Mouse (Mus musculus): ENCODE measurements around the gene Tceal3. TPM values are rescaled to one million over a fixed set of nuclear protein-coding genes. Genes with fewer than 3 reads are reported as not detected.
"Not testable (repeated sequence)": the region's sequence is repeated elsewhere in the genome, so short reads cannot be mapped to it uniquely, and the experiment has no call there.

The Tceal3 gene
- total RNA-seq (2021), result 10 to 100 TPM; 22.3 to 30.4 TPM
- long read RNA-seq, experiment 1, transcript Tceal3-201 (3 exons, 1,116 nt), result major isoform, 33 of 41 reads
- long read RNA-seq, experiment 1, partial matches to known transcripts, result 0 of 41 reads
- long read RNA-seq, experiment 1, other reads (novel, unspliced or antisense), result 6 of 41 reads
- long read RNA-seq, experiment 2, transcript Tceal3-201 (3 exons, 1,116 nt), result major isoform, 10 of 13 reads
- long read RNA-seq, experiment 2, partial matches to known transcripts, result 0 of 13 reads
- long read RNA-seq, experiment 2, other reads (novel, unspliced or antisense), result 1 of 13 reads

DNA sequence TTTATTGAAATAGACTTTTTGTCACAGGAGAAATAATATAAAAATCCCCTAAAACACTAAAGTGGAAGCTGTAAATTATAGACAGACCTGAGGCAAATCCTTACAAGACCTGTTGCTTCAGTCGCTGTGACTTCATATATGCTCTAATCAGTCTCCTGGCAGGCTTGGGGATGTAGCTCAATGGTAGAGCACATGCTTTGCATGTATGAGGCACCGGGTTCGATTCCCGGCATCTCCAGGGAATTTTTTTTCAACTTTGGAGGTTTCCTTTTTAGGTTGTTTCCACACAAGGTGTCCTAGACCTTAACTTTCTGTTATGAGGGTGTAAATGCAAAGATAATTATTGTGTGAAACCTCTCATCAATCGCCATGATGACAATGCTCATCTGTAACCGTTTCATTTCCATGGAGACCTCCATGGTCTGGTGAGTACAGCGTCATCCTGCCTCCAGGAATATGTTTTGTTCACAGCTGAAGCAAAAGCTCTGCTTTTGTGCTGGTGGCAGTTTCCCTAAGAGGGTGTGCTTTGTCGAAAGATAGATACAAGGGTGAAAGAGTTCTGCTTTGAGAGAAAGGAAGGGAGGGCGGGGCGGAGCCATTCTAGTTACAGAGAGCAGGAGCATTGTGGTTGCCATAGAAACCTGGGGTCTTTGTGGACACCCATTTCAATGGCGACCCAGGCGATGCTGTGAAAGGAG is at the start of gene Tceal3:
Gene Tceal3 (plus strand): TSS at position 644 of the 698 bp plus-strand sequence.
- no peak for DNase-seq

- DNase-seq, result not testable (repeated sequence)
Observed at GRCm38 (mm10) chrX:136543956-136544355, 46.7 kb upstream of the Tceal3 start, which contains the start of gene Kir3dl2. Kir3dl2 (minus strand) TSS chrX:136544056.

- not testable (repeated sequence) for DNase-seq
Observed at GRCm38 (mm10) chrX:136569094-136569493, 21.5 kb upstream of the Tceal3 start.

- DNase-seq, result no peak
Observed at GRCm38 (mm10) chrX:136584617-136585016, 6.0 kb upstream of the Tceal3 start.

DNA sequence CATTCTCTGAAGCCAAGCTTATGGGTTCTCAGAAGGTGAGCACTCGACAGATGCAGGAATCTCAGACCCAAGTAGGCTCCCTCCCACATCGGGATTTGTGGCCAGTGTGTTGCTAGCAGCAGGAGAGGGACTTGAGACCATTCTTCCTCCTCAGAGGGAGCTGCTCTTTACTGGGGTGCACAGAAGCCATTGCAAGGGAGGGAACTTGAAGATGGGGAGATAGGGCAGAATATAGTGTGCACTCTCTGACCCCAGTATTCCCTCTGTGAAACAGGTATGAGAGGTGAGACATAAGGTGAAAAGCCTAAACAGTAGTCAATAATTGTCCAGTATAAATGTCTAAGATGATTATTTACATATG is 235 bp downstream of the Tceal3 start:
- DNase-seq, result no peak

GRCm38 (mm10) chrX:136599416-136599815 is 8.8 kb downstream of the Tceal3 start:
- DNase-seq, result peak; percentile 49

DNA sequence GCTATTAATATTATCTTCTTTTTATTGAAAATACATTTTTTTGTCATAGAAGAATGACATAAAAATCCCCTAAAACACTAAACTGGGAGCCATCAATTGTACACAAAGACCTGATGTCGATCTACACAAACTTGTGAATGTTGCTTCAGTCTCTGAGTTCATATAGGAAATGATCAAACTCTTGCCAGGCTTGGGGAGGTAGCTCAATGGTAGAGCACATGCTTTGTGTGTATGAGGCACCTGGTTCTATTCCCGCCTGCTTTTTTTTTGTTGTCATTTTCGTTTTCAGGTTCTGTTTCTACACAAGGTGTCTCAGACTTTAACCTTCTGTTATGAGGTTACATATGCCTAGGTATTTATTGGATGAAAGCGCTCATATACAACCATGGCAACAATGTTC is 16.3 kb downstream of the Tceal3 start:
- DNase-seq, result no peak

GRCm38 (mm10) chrX:136607395-136607794 is 16.8 kb downstream of the Tceal3 start:
- DNase-seq, result no peak

DNA sequence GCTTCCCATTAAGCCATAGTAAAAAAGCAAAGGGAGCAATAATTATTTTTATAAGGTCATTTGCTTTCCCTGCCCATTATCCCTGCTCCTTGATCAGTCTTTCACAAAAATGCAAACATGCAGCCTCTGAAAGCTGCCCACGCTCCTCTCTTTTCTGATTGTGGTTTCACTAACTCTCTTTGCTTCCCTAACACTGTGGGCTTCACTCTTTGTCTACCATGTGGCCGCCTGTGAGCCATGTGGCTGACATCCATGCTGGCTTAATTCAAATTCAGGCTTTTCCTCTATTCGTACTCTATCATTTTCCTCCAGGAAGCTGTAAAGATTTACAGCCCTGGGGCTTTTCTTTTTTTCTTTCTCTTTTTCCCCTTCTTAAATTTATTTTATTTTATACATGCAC is 20.7 kb downstream of the Tceal3 start:
- no peak for DNase-seq

GRCm38 (mm10) chrX:136615889-136616288 is 25.2 kb downstream of the Tceal3 start:
- DNase-seq, result not testable (repeated sequence)

DNA sequence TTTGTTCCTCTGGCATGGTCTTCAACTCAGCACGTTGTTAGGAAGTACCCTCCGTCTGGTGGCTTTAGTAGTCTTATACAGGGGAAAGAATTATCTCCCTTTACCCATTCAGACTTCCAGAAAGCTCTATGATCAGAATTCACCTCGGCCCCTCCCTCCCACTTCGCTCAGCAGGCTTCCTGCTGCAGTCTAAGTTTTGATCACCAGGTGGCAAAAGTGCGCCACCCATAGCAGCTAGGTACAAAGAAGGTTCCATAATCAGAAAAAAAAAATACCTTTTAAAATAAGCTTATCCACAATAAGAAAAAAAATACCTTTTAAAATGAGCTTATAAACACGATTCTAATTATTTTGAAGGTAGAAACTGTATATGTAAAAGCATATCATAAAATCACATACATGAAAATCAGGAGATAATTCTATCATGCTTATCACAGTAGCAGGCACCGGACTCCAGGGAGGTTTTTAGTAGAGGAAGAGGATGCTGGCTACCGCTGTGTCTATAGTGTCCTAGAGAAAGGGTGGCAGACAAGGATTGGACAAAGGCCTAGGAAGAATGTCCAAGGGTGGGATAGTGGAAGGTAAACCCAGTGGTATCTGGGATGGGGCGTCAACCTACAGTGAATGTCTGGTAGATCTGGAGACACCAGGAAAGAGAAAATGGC is 34.4 kb downstream of the Tceal3 start:
- DNase-seq, result peak; percentile 57

DNA sequence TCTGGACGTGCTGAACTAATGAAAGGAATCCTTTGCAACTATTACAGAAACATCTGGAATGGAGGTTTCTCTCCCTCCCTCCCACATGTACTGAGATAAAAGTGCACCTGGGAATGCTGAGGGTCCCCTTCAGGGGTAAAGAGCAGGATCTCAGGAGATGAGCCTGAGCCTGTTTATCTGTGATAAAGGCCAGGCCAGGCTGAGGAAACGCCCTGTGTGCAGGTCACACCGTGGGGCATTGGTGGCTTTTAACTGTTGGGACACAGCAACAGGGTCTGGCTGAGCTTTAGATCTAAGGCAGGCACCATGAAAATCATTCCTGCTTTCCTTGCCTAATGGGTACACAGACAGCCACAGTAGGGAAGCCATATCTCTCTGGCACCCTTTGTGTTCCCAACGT is 35.3 kb downstream of the Tceal3 start:
- no peak for DNase-seq

GRCm38 (mm10) chrX:136635116-136635515 is 44.5 kb downstream of the Tceal3 start:
- DNase-seq, result no peak

DNA sequence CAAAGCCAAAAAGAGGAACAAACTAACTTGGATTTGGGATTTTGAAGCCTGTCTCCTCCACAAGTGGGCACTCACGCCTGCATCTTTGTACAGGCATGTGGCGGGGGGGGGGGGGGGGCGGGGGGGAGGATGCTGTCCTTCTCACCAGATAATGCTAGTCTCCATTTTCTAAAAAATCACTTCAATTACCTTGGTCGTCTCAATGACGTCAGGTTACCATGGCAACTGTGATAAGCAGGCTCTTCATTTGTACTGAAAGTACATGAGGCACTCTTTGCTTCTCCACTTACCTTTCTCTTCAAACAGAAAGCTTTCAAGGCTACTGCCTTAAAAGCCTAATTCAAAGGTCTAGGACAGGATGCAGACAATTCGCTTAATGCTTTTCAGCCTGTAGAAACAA is 49.1 kb downstream of the Tceal3 start:
- peak; percentile 44 for DNase-seq

DNA sequence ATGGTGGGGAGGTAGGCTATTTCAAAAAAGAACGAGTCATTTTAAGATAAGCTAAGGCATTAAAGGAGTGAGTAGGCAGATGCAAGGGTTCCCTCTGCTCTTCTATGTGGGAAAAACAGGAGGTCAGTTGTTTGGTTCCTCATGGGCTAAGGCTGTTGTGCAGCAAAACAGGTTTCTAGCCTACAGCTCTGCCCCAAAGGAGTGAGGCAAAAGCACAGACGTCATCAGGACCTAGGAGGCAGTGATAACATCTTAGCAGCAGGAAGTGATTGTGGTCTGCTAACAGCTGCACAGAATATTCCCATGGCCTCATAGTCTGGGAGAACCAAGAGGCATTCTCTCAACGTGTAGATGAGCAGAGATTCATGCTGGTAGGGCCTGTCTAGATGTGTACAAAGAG is 55.2 kb downstream of the Tceal3 start:
- DNase-seq, result not testable (repeated sequence)

DNA sequence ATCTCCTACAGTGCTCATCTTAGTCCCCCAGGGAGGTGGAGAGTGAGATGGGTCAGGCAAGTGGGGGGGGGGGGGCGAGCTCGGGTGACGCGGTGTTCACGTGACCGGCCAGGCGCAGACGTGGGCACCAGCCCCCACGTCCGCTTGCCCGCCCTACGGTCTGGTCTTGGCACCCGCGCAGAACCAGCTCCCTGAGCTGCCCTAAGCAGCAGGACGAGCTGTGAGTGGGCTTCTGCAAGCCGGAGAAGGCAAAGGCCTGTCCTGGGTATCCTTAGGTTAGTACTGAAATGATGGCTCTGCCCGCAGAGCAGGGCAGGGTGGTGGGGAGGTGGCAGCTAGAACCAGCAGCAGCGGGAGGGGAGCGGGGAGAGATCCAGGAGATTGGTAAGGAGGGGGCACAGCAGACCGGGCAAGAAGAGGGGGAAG is 75.7 kb downstream of the Tceal3 start:
- DNase-seq, result peak; percentile 29

GRCm38 (mm10) chrX:136666762-136667464 is 76.3 kb downstream of the Tceal3 start:
- DNase-seq, result peak; percentile 35

DNA sequence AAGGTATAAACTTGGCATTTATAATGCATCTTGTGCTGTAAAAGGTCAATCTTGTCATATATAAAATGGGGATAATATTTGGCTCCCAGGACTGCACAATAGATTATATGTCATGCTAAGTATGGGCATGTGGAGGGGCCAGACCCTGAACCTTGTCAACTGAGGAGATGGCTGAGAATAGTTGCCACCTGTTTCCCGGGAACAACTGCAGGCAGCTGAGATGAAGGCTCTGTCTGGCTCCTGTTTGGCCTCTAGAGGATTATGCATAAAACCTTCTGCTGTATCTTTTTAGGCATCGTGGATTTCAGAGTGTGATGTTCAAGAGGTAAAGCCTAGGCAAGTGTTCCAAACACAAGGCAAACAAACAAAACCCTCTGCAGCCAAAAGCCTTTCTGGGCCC is 78.2 kb downstream of the Tceal3 start:
- no peak for DNase-seq

DNA sequence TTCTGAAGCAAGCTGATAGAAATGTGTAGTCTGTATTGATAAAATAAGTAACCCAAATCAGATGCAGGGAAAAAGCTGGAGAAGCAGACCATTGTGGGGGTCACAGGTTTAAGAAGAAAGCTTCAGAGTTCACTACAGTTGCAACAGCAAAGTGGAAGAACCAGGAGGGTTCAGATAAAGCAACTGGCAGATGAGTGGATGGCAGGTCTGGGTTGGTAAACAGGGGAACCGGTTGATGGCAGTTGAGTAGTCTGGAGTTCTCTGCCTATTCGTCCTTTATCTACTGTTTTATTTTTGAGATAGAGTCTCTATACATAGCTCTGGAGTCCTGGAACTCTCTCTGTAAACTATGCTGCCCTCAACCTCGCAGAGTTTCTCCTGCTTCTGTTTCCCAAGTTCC is 90.3 kb downstream of the Tceal3 start:
- DNase-seq, result no peak

GRCm38 (mm10) chrX:136691606-136692293 is 101.1 kb downstream of the Tceal3 start:
- DNase-seq, result not testable (repeated sequence)

GRCm38 (mm10) chrX:136692294-136692675 is 101.6 kb downstream of the Tceal3 start:
- DNase-seq, result no peak

GRCm38 (mm10) chrX:136693196-136693595 is 102.6 kb downstream of the Tceal3 start:
- DNase-seq, result no peak

Data from adrenal gland, postnatal 10 days (tissue).